Mouse (Mus musculus): ENCODE data around the gene Glo1.

The Glo1 gene

DNA sequence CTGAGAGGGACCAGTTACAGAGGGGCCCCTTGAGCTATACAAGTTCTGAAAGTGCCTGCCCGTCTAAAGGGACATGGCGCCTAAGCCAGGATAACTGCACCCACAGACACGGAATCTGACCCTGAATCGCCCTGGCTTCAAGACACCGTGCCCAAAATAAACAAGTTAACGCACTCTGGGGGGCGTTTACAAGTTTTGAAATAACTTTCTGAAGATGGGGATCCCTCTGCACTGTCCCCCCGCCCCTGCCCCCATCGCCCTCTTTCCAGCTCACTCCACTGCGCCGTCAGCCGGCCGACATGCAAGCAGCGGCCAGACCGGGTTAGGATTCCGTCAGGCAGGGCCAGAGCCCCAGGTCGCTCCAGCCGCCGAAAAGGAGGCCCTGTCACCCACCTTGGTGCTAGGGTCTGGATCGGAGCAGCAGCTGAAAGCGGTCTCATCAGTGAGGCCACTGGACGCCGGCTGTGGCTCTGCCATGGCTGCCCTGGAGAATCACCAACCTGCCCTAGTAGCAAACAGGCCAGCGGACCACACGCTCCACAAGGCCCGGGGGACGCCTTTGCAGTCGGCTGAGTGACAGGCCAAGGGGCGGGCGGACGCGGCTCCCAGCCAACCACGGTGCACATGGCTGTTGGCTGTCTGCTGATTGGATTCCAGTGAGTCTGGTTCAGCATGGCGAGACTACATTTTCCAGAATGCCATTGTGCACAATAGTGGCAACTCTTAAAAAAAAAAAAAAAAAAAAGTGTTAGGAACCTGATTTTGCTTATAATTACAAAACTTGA lies 14.4 kb downstream of the Glo1 start:
- DNase-seq = peak; percentile 100

- DNase-seq = no peak
Measured at GRCm38 (mm10) chr17:30611221-30612074, 15.2 kb downstream of the Glo1 start.

- DNase-seq = no peak
Measured at GRCm38 (mm10) chr17:30610739-30611138, 15.9 kb downstream of the Glo1 start.

DNA sequence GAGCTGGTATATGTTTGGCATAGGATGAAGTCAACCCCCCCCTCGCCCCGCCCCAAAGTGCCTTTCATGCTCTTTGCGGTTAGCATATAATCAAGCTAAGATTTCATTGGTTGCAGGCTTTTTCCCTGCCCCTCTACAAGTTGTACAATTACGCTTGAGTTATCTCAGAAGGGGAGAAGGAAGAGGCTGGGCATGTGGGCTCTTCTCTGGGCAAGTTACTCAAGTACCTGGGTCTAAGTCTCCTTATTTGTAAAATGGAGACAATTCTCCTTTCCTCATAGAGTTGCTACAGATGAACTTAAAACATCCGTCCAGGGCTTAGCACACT lies 16.7 kb downstream of the Glo1 start:
- DNase-seq = no peak

DNA sequence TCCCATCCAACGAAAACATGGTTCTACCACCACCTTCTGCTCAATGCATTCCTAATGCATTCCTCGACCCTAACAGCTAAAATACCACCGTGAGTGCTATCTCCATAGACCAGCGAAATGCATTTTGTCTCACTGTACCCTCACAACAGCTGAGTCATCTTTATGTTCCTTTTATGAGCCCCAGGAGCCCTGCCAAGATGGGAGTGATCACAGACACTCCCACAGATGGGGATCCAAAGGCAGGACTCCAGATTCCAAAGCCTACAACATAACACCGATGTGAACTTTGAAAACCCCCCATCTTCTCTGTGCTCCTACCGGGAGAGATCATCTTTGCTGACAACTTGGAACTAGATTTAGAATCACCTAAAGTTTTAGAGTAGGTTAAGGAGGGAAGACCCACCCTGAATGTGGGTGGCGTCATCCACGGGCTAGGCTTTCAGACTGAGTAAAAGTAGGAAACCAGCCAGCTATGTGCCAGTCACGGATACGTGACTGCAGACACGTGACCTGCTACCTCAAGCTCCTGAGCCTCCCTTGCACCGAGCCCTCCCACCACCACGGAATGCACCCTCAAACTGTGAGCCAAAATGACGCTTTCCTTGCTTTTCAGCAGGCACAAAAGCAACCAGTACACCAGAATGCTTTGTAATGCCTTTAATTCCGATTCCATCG lies 17.2 kb downstream of the Glo1 start:
- no peak for DNase-seq

DNA sequence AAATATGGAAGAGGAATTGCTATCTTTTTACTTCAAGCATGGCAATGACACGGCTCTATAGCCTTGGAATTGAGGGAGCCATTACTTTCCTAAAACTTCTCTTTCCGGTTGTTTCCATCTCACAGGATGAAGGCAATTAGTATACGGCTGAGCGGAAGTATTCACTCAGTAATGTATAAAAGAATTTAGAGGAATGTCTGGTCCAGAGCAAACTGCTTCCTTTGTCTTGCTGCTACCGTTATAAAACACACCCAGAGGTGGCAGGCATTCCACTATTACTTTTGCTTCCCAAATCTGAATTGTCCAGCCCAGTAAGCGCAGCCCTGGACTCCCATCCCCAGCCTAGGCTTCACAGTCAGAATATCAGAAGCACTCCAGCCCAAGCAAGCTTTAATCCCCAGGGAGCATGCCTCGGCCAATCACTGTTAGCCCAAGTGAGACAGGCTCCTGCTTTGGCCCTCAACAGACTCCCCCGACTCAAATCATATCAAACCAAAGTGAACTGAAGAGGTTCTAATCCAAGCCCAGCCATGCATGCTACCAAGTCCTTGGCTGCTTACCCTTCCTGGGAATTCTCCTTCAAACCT lies 18.7 kb downstream of the Glo1 start:
- DNase-seq = no peak

- DNase-seq = no peak
Measured at GRCm38 (mm10) chr17:30607330-30607729, 19.3 kb downstream of the Glo1 start.

DNA sequence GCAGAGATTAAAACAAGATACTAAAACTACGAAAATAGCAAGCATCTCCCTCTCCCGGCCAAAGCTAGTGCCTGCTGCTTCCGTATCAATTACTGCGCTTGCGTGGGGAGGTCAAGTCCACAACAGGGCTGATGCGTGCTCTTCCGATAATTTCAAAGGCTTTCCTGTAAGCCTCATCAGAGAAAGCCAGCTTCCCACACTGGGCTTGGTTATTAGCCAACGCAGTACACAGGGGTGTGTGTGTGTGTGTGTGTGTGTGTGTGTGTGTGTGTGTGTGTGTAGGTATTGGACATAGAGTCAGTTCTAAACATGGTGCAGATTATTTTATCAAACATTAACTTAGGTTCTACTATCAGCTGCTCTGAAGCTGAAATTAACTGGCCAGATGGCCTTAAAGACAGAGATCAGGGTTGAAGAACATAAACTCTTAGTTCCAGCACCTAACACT lies 20.0 kb downstream of the Glo1 start:
- no peak for DNase-seq

GRCm38 (mm10) chr17:30606206-30606605 lies 20.5 kb downstream of the Glo1 start:
- no peak for DNase-seq

GRCm38 (mm10) chr17:30605001-30605400 lies 21.7 kb downstream of the Glo1 start:
- no peak for DNase-seq

DNA sequence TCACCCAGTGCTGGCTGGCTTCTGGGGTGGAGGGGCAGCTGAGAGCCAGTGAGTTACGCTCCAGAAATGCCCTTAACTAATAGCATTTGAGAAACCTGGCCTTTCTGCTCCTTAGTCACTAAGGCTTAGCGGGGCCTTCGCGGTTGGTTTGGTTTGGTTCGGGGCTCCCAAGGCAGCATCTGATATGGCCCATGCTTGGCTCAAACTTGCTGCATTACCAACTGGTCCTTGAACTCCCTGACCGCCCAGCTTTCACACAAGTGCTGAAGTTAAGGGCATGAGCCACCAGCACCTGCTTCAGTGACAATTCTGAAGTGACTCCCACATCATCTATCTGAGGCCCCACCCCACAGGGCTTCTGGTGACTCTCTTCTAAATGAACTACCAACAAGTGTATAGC lies 22.4 kb downstream of the Glo1 start:
- DNase-seq = no peak

- DNase-seq = no peak
Measured at GRCm38 (mm10) chr17:30602175-30602574, 24.5 kb downstream of the Glo1 start.

GRCm38 (mm10) chr17:30598300-30598699 lies 28.4 kb downstream of the Glo1 start:
- DNase-seq = no peak

DNA sequence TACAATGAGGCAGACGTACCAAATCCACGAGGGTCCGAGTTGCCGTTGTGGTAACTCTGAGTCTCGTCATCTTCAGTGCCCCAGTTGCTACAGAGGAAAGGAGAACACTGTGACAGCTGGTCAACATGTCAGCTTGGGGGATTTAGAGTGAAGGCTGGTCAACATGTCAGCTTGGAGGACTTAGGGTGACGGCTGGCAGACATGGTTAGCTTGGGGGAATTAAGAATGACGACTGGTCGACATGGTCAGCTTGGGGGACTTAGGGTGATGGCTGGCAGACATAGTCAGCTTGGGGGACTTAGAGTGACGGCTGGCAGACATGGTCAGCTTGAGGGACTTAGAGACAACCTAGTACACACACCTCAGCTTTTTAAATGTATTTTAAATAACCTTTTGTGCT lies 28.9 kb downstream of the Glo1 start:
- no peak for DNase-seq

DNA sequence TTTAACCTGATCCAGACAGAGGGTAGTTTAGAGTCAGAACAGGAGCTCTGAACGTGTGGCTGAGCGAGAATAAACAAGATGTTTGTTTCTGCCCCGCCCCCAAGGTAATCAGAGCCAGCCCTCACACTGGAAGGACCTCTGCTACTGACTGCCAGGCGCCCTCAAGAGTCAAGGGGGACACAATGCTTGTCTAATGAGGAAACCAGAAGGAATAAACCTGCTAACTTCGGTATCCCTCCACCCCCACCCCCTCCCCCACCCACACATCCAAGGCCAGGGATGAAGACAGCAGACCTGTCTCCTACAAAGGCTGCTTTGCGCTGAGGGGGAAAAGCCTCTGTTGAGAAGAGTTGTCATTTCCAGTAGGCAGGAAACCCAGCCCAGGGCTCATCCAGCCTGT lies 31.8 kb downstream of the Glo1 start:
- no peak for DNase-seq

- no peak for DNase-seq
Measured at GRCm38 (mm10) chr17:30594407-30594806, 32.3 kb downstream of the Glo1 start.

- peak; percentile 64 to 75 for DNase-seq
Measured at GRCm38 (mm10) chr17:30590417-30591198, 36.1 kb downstream of the Glo1 start.

DNA sequence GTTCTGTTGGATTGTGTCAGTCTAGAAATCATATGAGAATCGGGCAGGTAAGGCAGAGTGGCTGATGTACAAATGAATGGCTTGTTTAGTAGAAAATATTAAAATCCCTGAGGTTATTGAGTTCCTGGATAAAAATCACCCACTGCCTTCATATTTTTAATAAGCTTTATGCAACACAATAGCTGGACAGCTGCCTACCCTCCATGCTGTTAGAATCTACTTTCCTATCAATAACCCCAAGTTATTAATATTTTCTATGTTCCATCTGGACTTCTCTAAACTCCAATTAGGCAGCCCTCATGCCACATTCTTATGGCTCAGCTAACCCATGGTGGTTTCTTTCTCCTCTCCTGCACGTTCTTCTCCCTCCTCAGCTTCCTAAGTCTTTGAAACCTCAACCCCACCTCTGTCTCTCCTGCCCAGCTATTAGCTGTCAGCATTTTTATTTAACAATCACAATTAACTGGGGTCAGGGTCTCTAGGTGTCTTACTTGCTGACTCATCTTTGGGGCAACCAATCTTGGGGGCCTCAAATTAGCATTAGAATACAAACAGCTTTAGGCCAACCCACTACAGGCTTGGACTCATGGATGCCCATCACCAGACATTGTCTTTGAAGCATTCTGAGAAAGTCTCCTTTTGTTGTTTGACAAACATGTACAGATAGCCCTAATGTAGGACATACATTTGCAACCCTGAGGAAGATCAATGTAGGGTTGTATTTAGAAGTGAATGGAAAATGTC lies 43.2 kb downstream of the Glo1 start:
- DNase-seq = no peak

DNA sequence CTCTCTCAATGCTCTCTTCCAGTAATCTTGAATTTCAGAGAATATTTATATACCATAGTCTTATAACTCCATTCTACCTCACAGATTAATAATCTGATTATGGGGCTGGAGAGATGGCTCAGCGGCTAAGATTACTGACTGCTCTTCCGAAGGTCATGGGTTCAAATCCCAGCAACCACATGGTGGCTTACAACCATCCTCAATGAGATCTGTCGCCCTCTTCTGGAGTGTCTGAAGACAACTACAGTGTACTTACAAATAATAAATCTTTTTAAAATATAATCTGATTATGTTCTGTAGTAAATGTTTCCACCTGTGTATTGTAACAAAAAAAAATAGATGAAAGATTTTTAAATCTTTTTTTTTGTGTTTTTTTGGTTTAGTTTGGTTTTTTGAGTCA lies 44.4 kb downstream of the Glo1 start:
- no peak for DNase-seq

DNA sequence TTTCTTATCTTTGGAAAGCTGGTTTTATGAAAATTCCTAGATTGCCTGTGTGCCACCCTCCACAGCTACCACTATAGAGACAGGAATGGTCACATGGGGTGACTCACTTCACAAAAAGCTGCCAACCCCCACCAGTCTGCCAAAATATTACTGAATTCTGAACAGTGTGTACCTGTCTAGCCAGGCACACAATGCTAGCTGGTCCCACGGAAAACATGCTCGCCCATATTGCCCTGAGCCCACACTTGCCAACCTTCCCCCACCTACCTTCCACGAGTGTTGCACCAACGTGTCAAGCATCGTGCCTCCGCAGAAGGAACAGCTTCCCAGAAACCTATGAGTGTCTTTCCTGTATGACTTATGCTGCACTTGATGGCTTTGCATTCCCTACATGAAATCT lies 45.5 kb downstream of the Glo1 start:
- no peak for DNase-seq

DNA sequence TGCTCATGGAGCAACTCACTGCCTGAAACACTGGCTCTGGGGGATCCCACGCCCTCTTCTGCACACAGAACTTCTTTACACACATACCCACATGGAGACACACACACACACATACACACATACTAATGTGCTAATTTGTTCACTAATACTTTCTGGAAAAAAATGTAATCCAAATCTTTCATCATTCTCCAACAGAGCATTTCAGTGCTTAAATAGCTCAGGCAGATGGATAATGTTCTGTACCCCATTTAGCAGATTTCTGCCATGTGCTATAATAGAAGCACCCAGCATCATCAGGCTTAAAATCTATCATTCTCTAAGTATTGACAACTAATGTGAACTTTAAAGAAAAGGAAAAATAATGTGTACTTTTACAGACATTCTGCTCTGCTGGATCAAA lies 45.9 kb downstream of the Glo1 start:
- no peak for DNase-seq

- no peak for DNase-seq
Measured at GRCm38 (mm10) chr17:30576946-30577345, 49.7 kb downstream of the Glo1 start.

Measured in lung, adult 18-20 months (tissue).